Mouse (Mus musculus) small intestine, adult 2 months (tissue): Measurements from ENCODE around the gene Itga5. TPM values are rescaled to one million over a fixed set of nuclear protein-coding genes. Genes with fewer than 3 reads are reported as not detected.
A peak's percentile ranks its signal among the peaks of the same experiment; 100 is the strongest.

Experiments used
- H3K27ac ChIP-seq: fragments of 200-500 bp; 2 replicates; pipeline ENCODE4 v1.5.1; 2012; ENCODE audit warnings: low read depth, low read length, control low read depth, inconsistent platforms; ENCODE audit not compliant: insufficient read depth
- H3K27me3 ChIP-seq: fragments of 200-500 bp; 2 replicates; pipeline ENCODE4 v1.6.1; 2012; ENCODE audit warnings: mild to moderate bottlenecking, moderate library complexity, low read length, inconsistent platforms; ENCODE audit not compliant: control insufficient read depth, insufficient read depth
- H3K36me3 ChIP-seq: fragments of 200-500 bp; 2 replicates; pipeline ENCODE4 v1.6.1; 2012; ENCODE audit warnings: mild to moderate bottlenecking, low read length, control low read depth, inconsistent platforms; ENCODE audit not compliant: control insufficient read depth, insufficient read depth
- H3K4me1 ChIP-seq: fragments of 200-500 bp; 2 replicates; pipeline ENCODE4 v1.6.1; 2012; ENCODE audit warnings: low read length, inconsistent platforms, mixed read lengths; ENCODE audit not compliant: control insufficient read depth, insufficient read depth, insufficient read length
- H3K4me3 ChIP-seq: fragments of 200-500 bp; 2 replicates; pipeline ENCODE4 v1.5.1; 2012; ENCODE audit warnings: low read depth, mild to moderate bottlenecking, control low read depth, inconsistent platforms, low read length, moderate library complexity
- CTCF ChIP-seq: fragments of 200-500 bp; IDR thresholded peaks from 2 replicates; pipeline ENCODE4 v1.5.1; 2012; ENCODE audit warnings: low read depth, mild to moderate bottlenecking, control low read depth, inconsistent platforms, low read length, moderate library complexity, mixed read lengths; ENCODE audit not compliant: insufficient replicate concordance, insufficient read length; ENCODE audit errors: extremely low read depth
- POLR2A ChIP-seq: fragments of 200-500 bp; IDR thresholded peaks from 2 replicates; pipeline ENCODE4 v1.6.1; 2012; ENCODE audit warnings: low read depth, mild to moderate bottlenecking, control low read depth, inconsistent platforms, low read length, moderate library complexity
- WGBS: fragments of 180-500 bp; shearing (Covaris S2); methylation state at CpG from one replicate; pipeline ENCODE4 v1.1.7; 2018; 5-methylcytosine and 5-hydroxymethylcytosine counted together
- polyA plus RNA-seq: library from polyadenylated mRNA; depleted of rRNA; stranded (reverse); fragments of >200 nt; gene quantifications from 2 replicates; pipeline ENCODE4 v1.2.3, GENCODE M21; 2012

Itga5 gene
- polyA plus RNA-seq, 1 experiment = 8.8 TPM

DNA sequence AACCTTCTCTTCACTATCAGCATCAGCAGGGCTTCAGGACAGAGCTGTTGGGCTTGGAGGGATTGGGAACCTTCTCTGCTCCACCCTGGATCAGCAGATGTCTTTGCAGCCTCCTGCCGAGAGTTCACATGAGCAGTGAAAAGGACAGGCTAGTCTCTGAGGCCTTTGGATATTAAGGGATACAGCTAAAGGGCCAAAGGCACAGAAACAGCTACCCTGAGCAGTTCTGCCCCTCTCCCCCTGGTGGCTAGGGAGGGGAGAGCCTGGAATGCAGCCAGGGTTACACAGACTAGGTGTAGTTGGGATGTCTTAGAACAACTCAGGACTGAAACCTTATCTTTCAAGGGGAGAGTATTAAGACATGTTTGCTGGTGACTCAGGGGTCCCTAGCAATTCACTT lies 45.5 kb downstream of the Itga5 start:
- Histone ChIP-seq H3K27me3 (no peaks in the 10 kb centered on the region; the same call in 1 of the 2 replicates), H3K36me3 (no peaks in the 10 kb centered on the region), H3K27ac (no peak overlapping the region), H3K4me3 (no peak overlapping the region), H3K4me1 (peaks cover 3% of the 10 kb centered on the region; the same call in 1 of the 2 replicates)
- TF ChIP-seq CTCF (peak; percentile 30; the same call in 1 of the 2 replicates), POLR2A (no peak)
- 72% methylated on average over 1 of the region's 1 CpGs for WGBS

DNA sequence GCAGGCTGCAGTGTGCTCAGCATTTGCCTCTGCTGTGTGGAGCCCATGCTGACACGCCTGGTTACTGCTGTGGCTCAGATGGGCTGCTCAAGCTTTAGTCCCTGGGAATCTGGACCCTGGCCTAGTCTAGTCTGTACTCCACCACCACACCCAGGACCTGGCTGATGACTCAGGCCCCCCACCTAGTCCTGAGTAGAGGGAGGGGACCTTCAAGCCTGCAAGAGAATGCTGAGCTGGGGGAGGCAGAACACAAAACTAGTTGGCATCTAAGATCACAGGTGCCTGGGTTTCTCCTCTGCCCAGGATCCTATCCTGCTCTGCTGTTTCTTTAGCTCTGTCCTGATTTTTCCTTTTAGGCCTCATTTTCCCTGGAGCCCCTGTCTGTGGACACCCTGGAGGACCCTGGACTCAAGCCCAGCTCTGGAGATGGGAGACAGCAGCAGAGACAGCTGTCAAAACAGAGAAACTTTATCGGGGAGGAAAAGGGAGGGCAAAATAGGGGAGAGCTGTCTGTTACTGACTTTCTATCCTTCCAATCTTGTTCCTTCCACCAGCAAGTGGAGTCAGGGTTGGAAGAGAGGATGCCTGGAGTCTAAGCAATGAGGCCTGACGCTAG lies 48.3 kb downstream of the Itga5 start:
- TF ChIP-seq CTCF (no peak), POLR2A (no peak)
- 76% methylated on average over 3 of the region's 3 CpGs for WGBS
- Histone ChIP-seq H3K4me3 (no peak overlapping the region), H3K4me1 (peaks cover 5% of the 10 kb centered on the region), H3K27ac (no peak overlapping the region), H3K27me3 (no peaks in the 10 kb centered on the region; the same call in 1 of the 2 replicates), H3K36me3 (no peaks in the 10 kb centered on the region)

DNA sequence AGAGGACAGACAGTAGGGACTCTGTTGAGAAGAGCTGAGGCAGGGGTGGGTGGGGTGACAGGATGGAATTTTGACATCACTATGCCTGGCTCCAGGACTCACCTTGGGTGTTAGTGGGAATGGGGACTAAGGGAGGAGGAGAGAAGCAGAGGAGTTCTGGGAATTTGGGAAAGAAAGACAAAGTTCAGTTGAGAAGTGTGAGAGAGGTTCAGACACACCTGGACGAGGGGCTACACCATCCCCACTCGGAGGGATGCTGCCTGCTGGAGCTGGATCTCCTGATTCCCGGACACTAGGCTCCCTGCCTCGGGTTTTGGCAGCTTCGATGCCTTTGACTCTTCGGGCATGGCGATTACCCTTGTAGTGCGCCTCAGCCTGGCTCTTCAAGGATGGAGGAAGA lies 48.8 kb downstream of the Itga5 start:
- H3K36me3 ChIP-seq = no peaks in the 10 kb centered on the region
- H3K4me3 ChIP-seq = no peak overlapping the region
- WGBS = 88% methylated on average over 8 of the region's 8 CpGs
- no peak overlapping the region for H3K27ac ChIP-seq
- TF ChIP-seq POLR2A (no peak), CTCF (no peak)
- peaks cover 2% of the 10 kb centered on the region; the same call in 1 of the 2 replicates for H3K4me1 ChIP-seq
- no peaks in the 10 kb centered on the region; the same call in 1 of the 2 replicates for H3K27me3 ChIP-seq

DNA sequence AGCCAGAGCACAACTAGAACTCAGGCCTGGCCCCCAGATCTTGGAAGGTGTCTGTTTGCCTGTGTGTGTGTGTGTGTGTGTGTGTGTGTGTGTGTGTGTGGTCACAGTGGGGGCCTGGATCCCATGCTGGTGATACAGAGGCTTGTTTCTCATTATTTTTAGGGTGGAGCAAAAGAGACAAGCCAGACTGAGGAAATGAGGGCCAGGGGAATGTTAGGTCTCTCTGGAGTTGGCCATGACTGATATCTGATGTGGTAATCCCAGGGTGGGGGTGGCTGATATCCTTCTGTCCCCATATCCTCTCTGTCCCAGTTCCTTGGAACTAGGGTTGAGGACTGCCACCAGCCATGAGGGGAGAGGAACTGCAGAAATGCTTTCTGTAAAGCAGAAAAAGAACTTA lies 49.4 kb downstream of the Itga5 start:
- TF ChIP-seq CTCF = no peak
- TF ChIP-seq POLR2A = no peak
- Histone ChIP-seq H3K27me3 (no peaks in the 10 kb centered on the region), H3K27ac (no peak overlapping the region), H3K36me3 (no peaks in the 10 kb centered on the region), H3K4me1 (peaks cover 2% of the 10 kb centered on the region; the same call in 1 of the 2 replicates), H3K4me3 (no peak overlapping the region)

DNA sequence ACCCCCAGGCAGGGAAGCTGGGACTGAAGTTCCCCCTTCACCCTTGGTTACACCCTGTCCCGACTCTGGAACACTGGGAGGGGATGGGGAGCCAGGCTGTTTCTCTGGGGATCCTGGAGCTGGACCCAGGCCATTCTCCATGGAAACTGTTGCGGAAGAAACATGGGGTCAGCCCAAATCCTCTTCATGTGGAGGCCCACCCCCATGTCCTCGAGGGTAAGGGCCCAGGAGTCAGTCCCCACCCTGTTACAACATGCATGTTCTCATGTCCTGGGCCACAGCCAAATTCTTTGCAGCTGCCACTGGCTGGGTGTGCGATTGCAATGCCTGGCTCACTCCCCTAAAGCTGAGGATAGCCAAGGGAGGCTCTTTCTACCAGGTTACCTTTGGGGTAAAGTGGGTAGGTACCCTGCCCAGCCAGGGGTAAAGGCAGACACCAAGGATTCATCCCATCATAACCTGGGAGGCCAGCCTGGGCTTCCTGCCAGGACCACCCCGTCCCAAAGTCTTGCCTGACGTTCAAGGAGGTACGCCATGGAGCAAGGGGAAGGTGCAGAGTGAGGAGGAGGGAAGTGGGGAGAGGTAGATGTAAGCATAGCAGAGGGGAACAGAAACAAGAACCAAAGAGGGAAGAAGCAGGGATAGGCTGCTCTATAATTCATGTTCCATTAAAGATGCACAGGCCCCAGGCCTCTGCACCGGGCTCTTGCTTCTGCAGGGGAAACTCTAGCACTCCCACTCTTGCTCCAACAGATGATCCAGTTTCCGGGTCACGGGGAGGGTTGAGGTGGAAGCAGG lies 50.4 kb downstream of the Itga5 start:
- no peaks in the 10 kb centered on the region for H3K36me3 ChIP-seq
- 71% methylated on average over 10 of the region's 10 CpGs for WGBS
- H3K27ac ChIP-seq = no peak overlapping the region
- TF ChIP-seq POLR2A = no peak
- TF ChIP-seq CTCF = no peak
- no peaks in the 10 kb centered on the region for H3K27me3 ChIP-seq
- no peak overlapping the region for H3K4me3 ChIP-seq
- peaks cover 2% of the 10 kb centered on the region; the same call in 1 of the 2 replicates for H3K4me1 ChIP-seq

DNA sequence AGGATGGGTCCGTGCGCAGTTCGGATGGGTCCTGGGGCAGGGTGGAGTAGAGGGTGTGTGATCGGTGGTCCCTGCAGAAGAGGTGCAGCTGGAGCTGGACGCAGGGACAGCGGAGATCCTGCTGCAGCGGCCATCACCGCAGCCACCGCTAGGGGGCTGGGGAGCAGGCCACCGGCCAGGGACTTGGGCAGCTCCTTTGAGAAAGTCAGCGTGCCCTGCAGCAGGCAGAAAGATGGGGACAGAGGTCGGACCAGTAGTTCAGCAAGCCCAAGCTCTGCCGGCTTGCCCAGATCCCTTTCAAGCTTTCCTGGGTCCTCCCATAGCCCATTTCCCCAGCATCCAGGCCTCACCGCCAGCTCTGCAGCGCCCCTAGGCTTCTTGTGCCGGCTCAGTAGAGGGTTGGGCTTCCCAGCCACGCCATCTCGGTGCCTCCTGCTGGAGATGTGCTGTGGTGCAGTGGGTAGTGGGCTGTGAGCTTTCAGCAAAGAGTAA lies 51.5 kb downstream of the Itga5 start:
- Histone ChIP-seq H3K27ac (no peak overlapping the region), H3K4me3 (peak overlapping the region; percentile 51), H3K4me1 (peaks cover 2% of the 10 kb centered on the region; the same call in 1 of the 2 replicates), H3K27me3 (no peaks in the 10 kb centered on the region), H3K36me3 (no peaks in the 10 kb centered on the region)
- TF ChIP-seq POLR2A (no peak), CTCF (peak; percentile 92)
- 9% methylated on average over 18 of the region's 18 CpGs for WGBS

DNA sequence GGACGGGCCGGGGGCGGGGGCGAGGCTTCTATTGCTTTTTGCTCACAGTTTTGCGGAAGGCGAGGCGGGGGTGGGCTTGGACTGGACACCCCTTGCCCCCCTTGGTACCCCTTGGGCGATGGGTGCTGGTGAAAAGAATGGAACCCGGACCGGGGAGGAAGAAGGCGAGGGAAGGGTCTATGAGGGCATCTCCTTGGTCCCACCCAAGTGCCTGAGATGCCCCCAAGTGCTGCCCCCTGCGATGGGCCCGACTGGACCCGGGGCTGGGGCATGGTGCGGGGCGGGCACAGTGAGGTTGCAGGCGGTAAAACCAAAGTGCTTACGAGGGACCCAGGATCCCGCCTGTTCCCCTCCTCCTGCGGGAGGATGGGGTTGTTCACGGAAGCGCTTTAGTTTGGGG lies 52.4 kb downstream of the Itga5 start:
- H3K36me3 ChIP-seq = no peaks in the 10 kb centered on the region
- no peak overlapping the region for H3K27ac ChIP-seq
- H3K27me3 ChIP-seq = no peaks in the 10 kb centered on the region
- peaks cover 4% of the 10 kb centered on the region; the same call in 1 of the 2 replicates for H3K4me1 ChIP-seq
- TF ChIP-seq CTCF (no peak), POLR2A (no peak)
- WGBS = 56% methylated on average over 22 of the region's 22 CpGs
- no peak overlapping the region for H3K4me3 ChIP-seq
